Comparison of ENCODE assay signal across 16 mouse cellular contexts in genomic region chr11:6316821-6317220, GRCm38 (mm10). TPM values are rescaled to one million over a fixed set of nuclear protein-coding genes. Genes with fewer than 3 reads are reported as not detected.
DNase-seq lines count a peak whose midpoint lies in the region; TF ChIP-seq lines count a peak whose summit lies in the region.
"Had no signal": no experiment of that assay in that cellular context is flagged by ENCODE, and none has a peak within 500 bp of the region (broad histone marks: within the 10 kb centered on the region; RNA-seq: fewer than 3 reads in every experiment).

No protein-coding gene starts in this region.

- intact Hi-C loops in left cerebral cortex, postnatal 4 days (cut with DNase I) = no loop called here
- intact Hi-C loops in left cerebral cortex, postnatal 14 days (cut with DNase I) = no loop called here

- peak; percentile 39 for DNase-seq in cerebellum, adult 9-11 months
- no peak for DNase-seq in cerebellum, adult 2 months
- peak; percentile 18 to 21 for DNase-seq in cerebellum, postnatal 14 days
- no peak for DNase-seq in cerebellum, postnatal 4 days (ENCODE audit: low spot score in 2 of 2)
- DNase-seq in left cerebral cortex, postnatal 4 days = peak; percentile 7
- no peak for DNase-seq in left cerebral cortex, postnatal 14 days (ENCODE audit: low spot score in 2 of 2)
- DNase-seq: adrenal gland, adult 2 months; adrenal gland, postnatal 10 days; adrenal gland, postnatal 25 days; cerebellum, adult 11 months; embryo, embryonic 11 days had no signal

- TF ChIP-seq POLR2A in cerebellum, adult 2 months (IDR thresholded peaks at IDR 0.05; ENCODE audit: borderline replicate concordance, insufficient read depth, low read length) = no peak

- H3K4me1 ChIP-seq in cerebellum, adult 2 months (ENCODE audit: control insufficient read depth, insufficient read depth, low read length) = peaks cover 21% of the 10 kb centered on the region
- H3K4me1 ChIP-seq: embryonic facial prominence, embryonic 13.5 days; embryonic facial prominence, embryonic 15.5 days; forebrain, embryonic 10.5 days; forebrain, embryonic 12.5 days had no signal

- H3K27me3 ChIP-seq in cerebellum, adult 2 months (ENCODE audit: control insufficient read depth, insufficient read depth, low read length) = no peaks in the 10 kb centered on the region
- H3K27me3 ChIP-seq: embryonic facial prominence, embryonic 13.5 days; embryonic facial prominence, embryonic 15.5 days; forebrain, embryonic 12.5 days had no signal

- H3K27ac ChIP-seq in cerebellum, adult 2 months (ENCODE audit: insufficient read depth, low read length) = no peak overlapping the region
- H3K27ac ChIP-seq: embryonic facial prominence, embryonic 13.5 days; embryonic facial prominence, embryonic 15.5 days; forebrain, embryonic 10.5 days; forebrain, embryonic 12.5 days had no signal

- no peak for TF ChIP-seq CTCF in cerebellum, adult 2 months (IDR thresholded peaks at IDR 0.05; ENCODE audit: borderline replicate concordance, insufficient read depth, low read depth, low read length)

- no peak overlapping the region for H3K4me3 ChIP-seq in cerebellum, adult 2 months (replicated peaks; ENCODE audit: insufficient read depth, low read depth, low read length)
- H3K4me3 ChIP-seq: embryonic facial prominence, embryonic 13.5 days; embryonic facial prominence, embryonic 15.5 days; erythroblast, embryonic 14.5 days; forebrain, embryonic 10.5 days; forebrain, embryonic 12.5 days had no signal

- WGBS in cerebellum, adult 2 months = 31% methylated on average over 11 of the region's 11 CpGs

RNA-seq across cellular contexts. Expression of gene Ogdh, which starts 25.4 kb away (rescaled TPM):
- 232 and 235 TPM in 2 replicates for polyA plus RNA-seq in cerebellum, adult 2 months (2012; rRNA removed)
- 100 to 1,000 TPM; 146 to 159 TPM for total RNA-seq in left cerebral cortex, postnatal 4 days (2021)
- 100 to 1,000 TPM; 248 to 260 TPM for total RNA-seq in left cerebral cortex, postnatal 14 days (2021)

RNA-seq across cellular contexts. Expression of gene Tmed4, which starts 42.2 kb away (rescaled TPM):
- polyA plus RNA-seq in cerebellum, adult 2 months (2012; rRNA removed) = 185 and 188 TPM in 2 replicates
- total RNA-seq in left cerebral cortex, postnatal 4 days (2021) = 10 to 100 TPM; 57.5 to 62.8 TPM
- 10 to 100 TPM; 78.2 to 81.7 TPM for total RNA-seq in left cerebral cortex, postnatal 14 days (2021)

RNA-seq across cellular contexts. Expression of gene Ddx56, which starts 49.2 kb away (rescaled TPM):
- polyA plus RNA-seq in cerebellum, adult 2 months (2012; rRNA removed) = 48.5 and 49.4 TPM in 2 replicates
- 10 to 100 TPM; 47.9 to 50.8 TPM for total RNA-seq in left cerebral cortex, postnatal 4 days (2021)
- 10 to 100 TPM; 46.2 to 47.3 TPM for total RNA-seq in left cerebral cortex, postnatal 14 days (2021)

Comparison
In these comparisons a context has a peak if more than half of its experiments do, and no peak if none do; other contexts are left out.
1. DNase-seq: peak in cerebellum, adult 9-11 months (single experiment), cerebellum, postnatal 14 days (2 of 2) and left cerebral cortex, postnatal 4 days (single experiment); none in cerebellum, adult 2 months (0 of 2), cerebellum, postnatal 4 days (0 of 2) and left cerebral cortex, postnatal 14 days (0 of 2).